8 mouse cellular contexts compared by ENCODE assay signal in the genomic region with DNA sequence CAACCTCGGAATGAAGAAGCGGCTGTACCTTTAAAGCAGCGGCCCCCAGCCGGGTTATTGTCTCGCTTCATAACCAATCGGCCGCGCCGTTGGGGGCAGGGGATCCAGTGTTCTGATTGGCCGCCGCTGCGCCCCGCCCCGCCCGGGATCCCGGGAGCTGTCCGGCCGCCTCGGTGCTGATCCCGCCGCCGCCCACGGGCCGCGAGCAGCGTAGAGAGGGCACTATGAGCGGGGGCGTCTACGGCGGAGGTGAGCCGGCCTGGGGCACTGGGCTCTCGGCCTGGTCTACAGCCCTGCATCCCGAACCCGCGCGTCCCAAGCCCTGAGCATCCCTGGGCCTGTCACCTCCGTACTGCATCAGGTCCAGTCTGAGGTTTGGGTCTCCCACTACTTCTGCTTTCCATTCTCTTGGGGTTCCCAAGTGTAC. TPM values are rescaled to one million over a fixed set of nuclear protein-coding genes. Genes with fewer than 3 reads are reported as not detected.
A peak's percentile ranks its signal among the peaks of the same experiment; 100 is the strongest.
DNase-seq lines count a peak whose midpoint lies in the region; ATAC-seq and TF ChIP-seq lines count a peak whose summit lies in the region.

A gene (plus strand): TSS at position 107 of the 427 bp plus-strand sequence.

- H3K9ac ChIP-seq in heart, embryonic 11.5 days (ENCODE audit: low read depth, low read length): no peak within 1 kb of the TSS
- no peak within 1 kb of the TSS for H3K9ac ChIP-seq in kidney, embryonic 16.5 days (replicated peaks; ENCODE audit: low read length)
- H3K9ac ChIP-seq in midbrain, postnatal 0 days (replicated peaks; ENCODE audit: low read length, poor library complexity, severe bottlenecking): peak within 1 kb of the TSS; percentile 84
- H3K9ac ChIP-seq in stomach, embryonic 16.5 days (ENCODE audit: low read length): no peak within 1 kb of the TSS

- peaks cover 9% of the 10 kb centered on the region; the same call in 1 of the 2 replicates for H3K4me1 ChIP-seq in embryonic facial prominence, embryonic 10.5 days
- H3K4me1 ChIP-seq in heart, embryonic 11.5 days (ENCODE audit: control insufficient read depth, insufficient read depth, low read length): no peaks in the 10 kb centered on the region
- peaks cover 4% of the 10 kb centered on the region; the same call in 1 of the 2 replicates for H3K4me1 ChIP-seq in kidney, embryonic 16.5 days (ENCODE audit: insufficient read depth, low read length)
- peaks cover 10% of the 10 kb centered on the region for H3K4me1 ChIP-seq in midbrain, postnatal 0 days (ENCODE audit: insufficient read depth, low read length)
- H3K4me1 ChIP-seq in stomach, embryonic 16.5 days (ENCODE audit: control insufficient read depth, insufficient read depth, low read length): peaks cover 6% of the 10 kb centered on the region; the same call in 1 of the 2 replicates

- no peaks in the 10 kb centered on the region for H3K9me3 ChIP-seq in embryonic facial prominence, embryonic 10.5 days
- H3K9me3 ChIP-seq in heart, embryonic 11.5 days (replicated peaks; ENCODE audit: control insufficient read depth, low read length): no peaks in the 10 kb centered on the region
- H3K9me3 ChIP-seq in kidney, embryonic 16.5 days (ENCODE audit: low read length): no peaks in the 10 kb centered on the region
- H3K9me3 ChIP-seq in midbrain, postnatal 0 days (ENCODE audit: low read length): no peaks in the 10 kb centered on the region
- H3K9me3 ChIP-seq in stomach, embryonic 16.5 days (replicated peaks; ENCODE audit: control insufficient read depth, low read length): no peaks in the 10 kb centered on the region

- peak within 1 kb of the TSS; percentile 49 for H3K4me3 ChIP-seq in embryonic facial prominence, embryonic 10.5 days
- H3K4me3 ChIP-seq in heart, embryonic 11.5 days (ENCODE audit: low read depth, low read length): peak within 1 kb of the TSS; percentile 18; the same call in 1 of the 2 replicates
- H3K4me3 ChIP-seq in kidney, embryonic 16.5 days (ENCODE audit: low read length): peak within 1 kb of the TSS; percentile 23
- peak within 1 kb of the TSS; percentile 63 for H3K4me3 ChIP-seq in midbrain, postnatal 0 days (ENCODE audit: low read depth, low read length)
- peak within 1 kb of the TSS; percentile 32 for H3K4me3 ChIP-seq in stomach, embryonic 16.5 days (replicated peaks; ENCODE audit: low read length)

- TF ChIP-seq CTCF in midbrain, postnatal 0 days (IDR thresholded peaks at IDR 0.05): no peak

- DNase-seq in urinary bladder, adult 2 months (ENCODE audit: low spot score): peak; percentile 44
- no peak for DNase-seq in urinary bladder, postnatal 10 days (ENCODE audit: low spot score)
- peak; percentile 91 for DNase-seq in embryonic facial prominence, embryonic 10.5 days (ENCODE audit: low spot score)
- peak; percentile 75 for DNase-seq in liver
- DNase-seq in midbrain, postnatal 0 days (ENCODE audit: low spot score): peak; percentile 97

- 1% methylated on average over 37 of the region's 37 CpGs for WGBS in embryonic facial prominence, embryonic 10.5 days
- under 1% methylated on average over 37 of the region's 37 CpGs for WGBS in heart, embryonic 11.5 days (ENCODE audit: insufficient replicate concordance)
- 1% methylated on average over 37 of the region's 37 CpGs for WGBS in kidney, embryonic 16.5 days
- WGBS in midbrain, postnatal 0 days: 1% methylated on average over 37 of the region's 37 CpGs
- WGBS in stomach, embryonic 16.5 days: 2% methylated on average over 37 of the region's 37 CpGs

- H3K4me2 ChIP-seq in heart, embryonic 11.5 days: peak within 1 kb of the TSS; percentile 50
- peak within 1 kb of the TSS; percentile 46 for H3K4me2 ChIP-seq in kidney, embryonic 16.5 days (replicated peaks; ENCODE audit: low read depth, low read length)
- peak within 1 kb of the TSS; percentile 75 for H3K4me2 ChIP-seq in midbrain, postnatal 0 days (ENCODE audit: low read depth, low read length, poor library complexity, severe bottlenecking)
- H3K4me2 ChIP-seq in stomach, embryonic 16.5 days (ENCODE audit: low read depth, low read length): peak within 1 kb of the TSS; percentile 48

- H3K36me3 ChIP-seq in embryonic facial prominence, embryonic 10.5 days (replicated peaks): no peaks in the 10 kb centered on the region
- H3K36me3 ChIP-seq in heart, embryonic 11.5 days (ENCODE audit: control insufficient read depth, insufficient read depth, low read length): no peaks in the 10 kb centered on the region
- no peaks in the 10 kb centered on the region for H3K36me3 ChIP-seq in kidney, embryonic 16.5 days (ENCODE audit: insufficient read depth, low read length)
- no peaks in the 10 kb centered on the region for H3K36me3 ChIP-seq in midbrain, postnatal 0 days (ENCODE audit: insufficient read depth, low read length)
- H3K36me3 ChIP-seq in stomach, embryonic 16.5 days (ENCODE audit: control insufficient read depth, insufficient read depth, low read length): no peaks in the 10 kb centered on the region

- ATAC-seq in heart, embryonic 11.5 days (replicated peaks; ENCODE audit: insufficient number of reproducible peaks, low FRiP score, low TSS enrichment): 0 out of 2 replicates have a peak, but pooled peaks have one; percentile 49
- ATAC-seq in kidney, embryonic 16.5 days (ENCODE audit: low FRiP score, low TSS enrichment): peak; percentile 82
- peak; percentile 93 for ATAC-seq in midbrain, postnatal 0 days (ENCODE audit: low FRiP score)
- peak; percentile 80; the same call in 1 of the 2 replicates for ATAC-seq in stomach, embryonic 16.5 days (ENCODE audit: insufficient read depth, low FRiP score)

- H3K27me3 ChIP-seq in embryonic facial prominence, embryonic 10.5 days (replicated peaks; ENCODE audit: low read depth, poor library complexity, severe bottlenecking): peaks cover 17% of the 10 kb centered on the region
- H3K27me3 ChIP-seq in heart, embryonic 11.5 days (ENCODE audit: control insufficient read depth, insufficient read depth, low read length): peaks cover 24% of the 10 kb centered on the region
- H3K27me3 ChIP-seq in kidney, embryonic 16.5 days (ENCODE audit: insufficient read depth, low read length): peaks cover 9% of the 10 kb centered on the region
- H3K27me3 ChIP-seq in midbrain, postnatal 0 days (ENCODE audit: insufficient read depth, low read length): no peaks in the 10 kb centered on the region
- H3K27me3 ChIP-seq in stomach, embryonic 16.5 days (ENCODE audit: control insufficient read depth, insufficient read depth, low read length): peaks cover 7% of the 10 kb centered on the region

- H3K27ac ChIP-seq in embryonic facial prominence, embryonic 10.5 days (replicated peaks): no peak within 1 kb of the TSS
- no peak within 1 kb of the TSS for H3K27ac ChIP-seq in heart, embryonic 11.5 days (ENCODE audit: low read depth, low read length)
- H3K27ac ChIP-seq in kidney, embryonic 16.5 days (ENCODE audit: low read length): no peak within 1 kb of the TSS
- H3K27ac ChIP-seq in midbrain, postnatal 0 days (ENCODE audit: low read depth, low read length): peak within 1 kb of the TSS; percentile 76
- no peak within 1 kb of the TSS for H3K27ac ChIP-seq in stomach, embryonic 16.5 days (ENCODE audit: low read length)

RNA-seq across cellular contexts. Expression of the gene that starts here (rescaled TPM):
- 0.06 TPM in 1 of 2 replicates, not detected in the other for polyA plus RNA-seq in urinary bladder, adult 2 months (2012; rRNA removed)
- polyA plus RNA-seq in embryonic facial prominence, embryonic 10.5 days (2016; fragmentation: Nextera tagmentation; extraction: Ambion mirVana): 4.5 and 5.4 TPM in 2 replicates
- 0.65 and 1.0 TPM in 2 replicates for polyA plus RNA-seq in heart, embryonic 11.5 days (2014; fragmentation: Nextera tagmentation; extraction: Ambion mirVana)
- 0.40 and 0.96 TPM in 2 replicates for polyA plus RNA-seq in kidney, embryonic 16.5 days (2015; fragmentation: Nextera tagmentation; extraction: Ambion mirVana)
- 248 and 270 TPM in 2 replicates for total RNA-seq in midbrain, postnatal 0 days (2014; rRNA removed)
- polyA plus RNA-seq in midbrain, postnatal 0 days (2015; fragmentation: Nextera tagmentation; extraction: Ambion mirVana): 264 and 287 TPM in 2 replicates
- polyA plus RNA-seq in stomach, embryonic 16.5 days (2015; fragmentation: Nextera tagmentation; extraction: Ambion mirVana): 3.6 TPM in 2 replicates

Comparison
In these comparisons a context has a peak if more than half of its experiments do, and no peak if none do; other contexts are left out.
1. RNA of the gene that starts here (polyA plus RNA-seq): 264 to 287 TPM in midbrain, postnatal 0 days; 4.5 to 5.4 TPM in embryonic facial prominence, embryonic 10.5 days, 3.6 TPM in stomach, embryonic 16.5 days, 0.65 to 1.0 TPM in heart, embryonic 11.5 days, 0.40 to 0.96 TPM in kidney, embryonic 16.5 days and 0.06 TPM in urinary bladder, adult 2 months; every median in the first group is over 10 times any median in the second.
2. Peak in DNase-seq in urinary bladder, adult 2 months; RNA of the gene not detected or under 1 TPM.
3. Peak in ATAC-seq, H3K4me3 ChIP-seq and H3K4me2 ChIP-seq in kidney, embryonic 16.5 days; RNA of the gene not detected or under 1 TPM.
4. Peak in every context shown above with its lines, with median percentiles within 50 percentile points of each other: H3K4me3 ChIP-seq, ATAC-seq and H3K4me2 ChIP-seq.